Mouse (Mus musculus) erythroblast, embryonic 14.5 days (primary cell): Measurements from ENCODE around the gene Ccdc116. TPM values are rescaled to one million over a fixed set of nuclear protein-coding genes. Genes with fewer than 3 reads are reported as not detected.
"Not testable (repeated sequence)": the region's sequence is repeated elsewhere in the genome, so short reads cannot be mapped to it uniquely, and the experiment has no call there.

Experiments used
- H3K27me3 ChIP-seq: 2 replicates; pipeline ENCODE4 v1.6.1; 2012; ENCODE audit warnings: inconsistent platforms; ENCODE audit not compliant: control insufficient read depth
- H3K36me3 ChIP-seq: 2 replicates; pipeline ENCODE4 v1.6.1; 2012; ENCODE audit warnings: mild to moderate bottlenecking, inconsistent platforms; ENCODE audit not compliant: control insufficient read depth
- H3K4me1 ChIP-seq: 2 replicates; pipeline ENCODE4 v1.6.1; 2012; ENCODE audit warnings: inconsistent platforms; ENCODE audit not compliant: control insufficient read depth
- H3K4me3 ChIP-seq: replicated peaks from 2 replicates; pipeline ENCODE3; 2012; ENCODE audit warnings: moderate library complexity, mild to moderate bottlenecking, inconsistent platforms
- H3K9me3 ChIP-seq: 2 replicates; pipeline ENCODE4 v1.6.1; 2012; ENCODE audit warnings: low read length, inconsistent platforms, mixed read lengths; ENCODE audit not compliant: control insufficient read depth
- GATA1 ChIP-seq: IDR thresholded peaks from 2 replicates; pipeline ENCODE4 v1.6.1; 2012; ENCODE audit warnings: low read length, inconsistent platforms, mixed read lengths
- TAL1 ChIP-seq: IDR thresholded peaks from 3 replicates; pipeline ENCODE4 v1.6.1; 2012; ENCODE audit warnings: low read length, inconsistent platforms, mixed read lengths
- polyA plus RNA-seq: library from polyadenylated mRNA; stranded (reverse); fragments of >175 nt; gene quantifications from 2 replicates; pipeline ENCODE4 v1.2.3, GENCODE M21; 2012

Gene Ccdc116
- polyA plus RNA-seq, result 0.02 and 0.03 TPM in 2 replicates

DNA sequence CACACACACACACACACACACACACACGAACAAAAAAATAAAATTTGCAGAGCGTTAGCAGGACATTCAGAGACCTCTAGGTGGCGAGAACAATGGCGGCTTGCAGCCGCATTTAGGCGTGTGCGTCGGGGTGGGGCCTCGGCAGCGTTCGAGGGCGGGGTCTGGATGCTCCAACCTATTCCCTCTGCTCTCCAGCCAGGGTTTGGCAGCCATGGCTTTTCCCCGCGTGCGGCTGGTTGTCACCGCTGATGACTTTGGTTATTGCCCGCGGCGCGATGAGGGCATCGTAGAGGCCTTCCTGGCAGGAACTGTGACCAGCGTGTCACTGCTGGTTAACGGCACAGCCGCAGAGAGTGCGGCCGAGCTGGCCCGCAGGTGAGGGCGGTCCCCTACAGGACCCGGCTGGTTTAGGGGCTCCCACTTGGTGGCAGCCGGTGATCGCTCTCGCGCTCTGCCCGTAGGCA lies at the start of gene Ccdc116:
Gene Ccdc116, minus strand, starts transcription at position 458 of the 464 bp plus-strand sequence.
- peaks cover 12% of the 10 kb centered on the region for H3K36me3 ChIP-seq
- no peaks in the 10 kb centered on the region for H3K9me3 ChIP-seq
- H3K27me3 ChIP-seq, result peaks cover 8% of the 10 kb centered on the region
- no peak for TF ChIP-seq TAL1
- no peak for TF ChIP-seq GATA1
- peak within 1 kb of the TSS; percentile 66 for H3K4me3 ChIP-seq
- peaks cover 23% of the 10 kb centered on the region for H3K4me1 ChIP-seq

DNA sequence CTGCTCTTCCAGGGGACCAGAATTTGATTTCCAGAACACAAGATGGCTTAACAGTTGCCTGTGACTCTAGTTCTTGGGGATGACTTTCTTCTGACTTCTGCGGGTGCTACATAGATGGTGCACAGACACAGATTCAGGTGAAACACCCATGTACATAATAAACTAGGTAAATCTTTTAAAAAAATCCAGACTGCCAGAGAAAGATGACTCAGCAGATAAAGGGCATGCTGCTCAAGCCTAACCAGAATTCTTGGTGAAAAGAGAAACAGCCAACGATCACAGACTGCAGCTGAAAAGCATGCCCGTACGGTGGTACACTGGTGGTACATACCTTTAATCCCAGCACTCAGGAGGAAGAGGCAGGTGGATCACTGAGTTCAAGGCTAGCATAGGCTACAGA lies 46.8 kb upstream of the Ccdc116 start:
- Histone ChIP-seq H3K27me3 (no peaks in the 10 kb centered on the region), H3K36me3 (peaks cover 59% of the 10 kb centered on the region), H3K4me1 (peaks cover 23% of the 10 kb centered on the region), H3K4me3 (no peak overlapping the region), H3K9me3 (peaks cover 3% of the 10 kb centered on the region)
- TF ChIP-seq GATA1 (no peak), TAL1 (no peak)

DNA sequence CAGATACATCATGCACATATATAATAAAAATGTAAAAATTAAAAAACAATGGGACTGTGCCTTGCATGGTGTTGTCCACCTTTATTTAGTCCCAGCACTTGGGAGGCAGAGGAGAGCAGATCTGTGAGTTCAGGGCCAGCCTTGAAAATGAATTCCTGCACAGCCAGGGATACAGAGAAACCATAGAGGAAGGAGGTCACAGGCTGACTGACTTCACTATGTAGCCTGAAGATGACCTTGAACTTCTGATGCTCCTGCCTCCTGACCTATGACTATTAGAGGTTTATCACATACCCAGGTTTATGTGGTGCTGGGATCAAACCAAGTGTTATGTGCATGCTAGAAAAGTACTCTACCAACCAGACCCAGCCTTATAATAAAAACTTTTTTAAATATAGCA lies 38.4 kb upstream of the Ccdc116 start:
- H3K27me3 ChIP-seq, result no peaks in the 10 kb centered on the region
- H3K9me3 ChIP-seq, result peaks cover 3% of the 10 kb centered on the region
- no peak overlapping the region for H3K4me3 ChIP-seq
- H3K36me3 ChIP-seq, result peaks cover 47% of the 10 kb centered on the region
- TF ChIP-seq GATA1, result no peak
- TF ChIP-seq TAL1, result no peak
- H3K4me1 ChIP-seq, result peaks cover 3% of the 10 kb centered on the region

DNA sequence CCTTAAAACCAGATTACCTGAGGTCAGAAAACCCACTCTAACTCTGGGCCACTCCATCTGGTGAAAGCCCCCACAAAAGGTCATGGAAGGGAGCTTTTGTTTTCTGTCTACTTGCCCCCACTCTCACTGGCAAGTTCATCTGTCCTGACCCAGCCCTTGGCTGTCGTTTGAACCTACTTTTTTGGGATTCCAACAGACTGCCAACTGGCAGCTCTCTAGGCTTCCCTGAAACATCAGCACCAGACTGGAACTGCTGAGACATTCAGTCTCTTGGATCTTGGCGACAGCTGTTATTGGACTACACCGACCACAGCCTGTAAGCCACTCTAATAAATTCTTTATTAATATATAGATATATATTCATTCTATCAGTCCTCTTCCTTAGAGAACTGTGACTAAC lies 36.0 kb upstream of the Ccdc116 start:
- Histone ChIP-seq H3K4me1 (peaks cover 2% of the 10 kb centered on the region), H3K9me3 (no peaks in the 10 kb centered on the region), H3K36me3 (peaks cover 47% of the 10 kb centered on the region), H3K4me3 (no peak overlapping the region), H3K27me3 (no peaks in the 10 kb centered on the region)
- TF ChIP-seq GATA1, result no peak
- TF ChIP-seq TAL1, result no peak

DNA sequence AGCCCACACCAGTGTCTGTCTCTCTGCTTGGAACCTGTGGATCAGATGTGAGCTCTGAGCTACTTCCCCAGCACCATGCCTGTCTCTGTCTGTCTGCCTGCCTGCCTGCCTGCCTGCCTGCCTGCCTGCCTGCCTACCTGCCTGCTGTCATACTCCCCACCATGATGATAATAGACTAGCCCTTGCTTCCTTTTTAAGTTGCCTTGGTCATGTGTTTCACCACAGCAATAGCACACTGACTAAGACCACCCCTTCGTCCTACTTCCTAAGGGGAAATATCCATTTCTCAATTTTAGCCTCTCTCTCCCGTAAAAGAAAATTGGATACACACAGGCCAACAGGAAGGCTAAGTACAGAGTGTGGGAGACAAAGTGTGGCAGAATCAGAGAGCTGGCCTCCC lies 35.1 kb upstream of the Ccdc116 start:
- Histone ChIP-seq H3K36me3 (peaks cover 47% of the 10 kb centered on the region), H3K4me3 (no peak overlapping the region), H3K27me3 (no peaks in the 10 kb centered on the region), H3K4me1 (peaks cover 6% of the 10 kb centered on the region), H3K9me3 (no peaks in the 10 kb centered on the region)
- no peak for TF ChIP-seq TAL1
- TF ChIP-seq GATA1, result no peak

DNA sequence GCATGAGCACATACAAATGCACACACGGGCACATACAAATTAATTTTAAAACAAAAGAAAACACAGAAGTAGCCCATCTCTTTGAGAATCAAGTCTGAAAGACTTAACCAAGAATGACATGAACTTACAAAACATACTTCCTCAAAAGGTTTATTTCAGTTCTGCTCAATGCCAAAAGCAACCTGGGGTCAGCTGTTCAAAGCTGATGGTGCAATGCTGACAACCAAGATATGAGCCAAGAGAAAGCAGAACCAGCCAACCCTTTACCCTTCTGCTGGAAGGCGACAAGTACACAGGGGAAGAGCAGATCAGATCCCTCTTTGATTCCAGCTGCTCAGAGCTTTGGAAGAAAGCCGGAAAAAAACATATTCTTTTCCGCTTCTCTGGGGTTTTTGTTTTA lies 34.4 kb upstream of the Ccdc116 start:
- Histone ChIP-seq H3K9me3 (no peaks in the 10 kb centered on the region), H3K4me3 (no peak overlapping the region), H3K4me1 (peaks cover 6% of the 10 kb centered on the region), H3K27me3 (no peaks in the 10 kb centered on the region), H3K36me3 (peaks cover 48% of the 10 kb centered on the region)
- no peak for TF ChIP-seq GATA1
- TF ChIP-seq TAL1, result no peak

DNA sequence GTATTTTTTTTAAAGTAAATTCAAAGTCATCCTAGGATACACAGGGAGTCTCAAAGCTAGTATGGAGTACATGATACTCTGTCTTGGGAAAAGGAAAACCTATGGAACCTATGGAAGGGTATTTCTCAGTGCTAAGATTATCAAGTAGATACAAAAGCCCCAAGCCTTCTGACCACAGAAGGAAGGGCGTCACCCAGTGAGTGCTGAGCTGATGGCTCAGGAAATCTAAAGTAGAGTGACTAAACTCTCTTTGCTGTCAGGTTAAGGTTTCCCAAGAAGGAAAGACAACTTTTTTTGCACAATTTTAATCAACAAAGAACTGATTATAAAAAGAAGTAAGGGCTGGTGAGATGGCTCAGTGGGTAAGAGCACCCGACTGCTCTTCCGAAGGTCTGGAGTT lies 32.7 kb upstream of the Ccdc116 start:
- Histone ChIP-seq H3K36me3 (peaks cover 48% of the 10 kb centered on the region), H3K4me3 (no peak overlapping the region), H3K4me1 (peaks cover 8% of the 10 kb centered on the region), H3K9me3 (no peaks in the 10 kb centered on the region), H3K27me3 (no peaks in the 10 kb centered on the region)
- no peak for TF ChIP-seq TAL1
- no peak for TF ChIP-seq GATA1

DNA sequence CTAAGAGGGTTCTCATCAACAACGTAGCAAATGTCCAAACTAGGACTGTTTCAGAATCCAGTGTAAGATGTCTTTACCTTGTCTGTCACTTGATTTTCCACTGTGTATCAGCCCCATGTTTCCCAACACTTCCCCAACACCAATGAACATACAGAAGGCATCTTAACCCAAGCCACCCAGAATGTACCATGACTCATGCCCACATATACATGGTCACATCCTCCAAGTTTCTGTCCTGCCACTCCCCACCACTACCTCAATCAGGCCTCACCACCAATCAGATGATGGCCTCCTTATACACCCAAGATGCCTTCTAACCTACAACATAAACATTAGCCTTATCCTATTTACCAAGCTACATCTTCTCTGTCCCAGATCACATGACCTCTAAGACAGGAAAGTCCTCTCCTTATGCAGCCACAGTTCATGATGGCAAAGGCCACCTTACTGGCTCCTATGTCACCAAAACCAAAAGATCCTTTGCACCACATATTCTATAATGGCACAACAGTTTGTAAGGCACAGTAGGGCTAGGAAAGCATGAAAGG lies 30.7 kb upstream of the Ccdc116 start:
- Histone ChIP-seq H3K4me1 (peaks cover 8% of the 10 kb centered on the region), H3K36me3 (peaks cover 62% of the 10 kb centered on the region), H3K27me3 (no peaks in the 10 kb centered on the region), H3K4me3 (no peak overlapping the region), H3K9me3 (no peaks in the 10 kb centered on the region)
- no peak for TF ChIP-seq GATA1
- no peak for TF ChIP-seq TAL1

DNA sequence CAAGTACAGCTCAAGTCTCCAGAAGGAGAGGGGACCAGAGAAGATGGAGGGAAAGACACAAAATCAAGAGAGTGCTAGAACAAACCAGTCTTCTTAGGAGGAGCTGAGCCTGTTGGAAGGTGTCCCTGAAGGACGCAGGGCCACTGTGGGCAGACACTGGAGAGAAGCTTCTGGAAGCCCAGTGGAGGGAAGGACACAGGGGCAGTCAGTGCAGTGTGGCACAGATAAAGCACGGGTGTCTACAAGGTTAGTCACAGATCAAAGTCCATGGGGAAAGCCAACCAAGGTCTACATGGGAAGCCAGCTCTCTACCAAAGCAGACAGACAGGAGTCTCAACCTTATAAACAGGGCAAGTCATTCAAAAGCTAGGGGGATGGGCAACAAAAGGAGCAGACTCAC lies 28.7 kb upstream of the Ccdc116 start:
- H3K4me1 ChIP-seq, result peaks cover 7% of the 10 kb centered on the region
- H3K36me3 ChIP-seq, result peaks cover 74% of the 10 kb centered on the region
- TF ChIP-seq GATA1 (no peak), TAL1 (no peak)
- H3K27me3 ChIP-seq, result no peaks in the 10 kb centered on the region
- H3K9me3 ChIP-seq, result no peaks in the 10 kb centered on the region
- no peak overlapping the region for H3K4me3 ChIP-seq

DNA sequence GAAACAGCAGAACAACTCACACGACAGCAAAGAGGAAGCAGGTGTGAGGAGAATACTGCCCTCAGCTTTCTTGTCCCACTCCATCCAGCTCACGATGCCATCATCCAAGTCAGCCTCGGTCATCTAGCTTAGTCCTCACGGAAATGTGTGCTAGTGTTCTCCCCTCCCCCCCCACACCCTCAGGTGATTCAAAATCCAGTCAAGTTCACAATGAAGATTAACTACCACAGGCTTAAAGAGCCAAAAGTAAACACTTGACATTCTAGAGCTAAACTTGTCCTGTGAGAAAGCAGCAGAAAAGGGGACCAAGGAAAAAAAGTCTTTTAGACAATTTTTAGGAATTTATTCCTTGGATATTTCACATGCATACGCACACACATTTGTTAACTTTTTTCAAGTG lies 21.0 kb upstream of the Ccdc116 start:
- TF ChIP-seq TAL1 (no peak), GATA1 (no peak)
- H3K9me3 ChIP-seq, result no peaks in the 10 kb centered on the region

DNA sequence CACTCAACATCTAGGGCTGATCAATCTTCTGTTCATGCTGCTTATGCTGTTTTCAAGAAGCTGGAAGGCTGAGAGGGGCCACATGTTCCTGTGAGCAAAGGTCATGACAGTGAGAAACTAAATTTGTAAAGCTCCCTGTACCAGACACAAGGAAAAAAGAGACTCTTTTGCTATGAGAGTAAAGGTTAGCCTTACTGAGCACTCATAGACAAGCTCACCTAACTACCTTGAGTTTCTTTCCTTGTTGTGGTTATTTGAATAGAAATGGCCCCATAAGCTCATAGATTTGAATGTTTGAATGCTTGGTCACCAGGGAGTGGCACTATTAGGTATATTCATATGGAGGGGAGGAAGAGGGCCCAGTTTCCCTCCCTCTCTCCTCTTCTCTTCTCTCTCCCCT lies 20.1 kb upstream of the Ccdc116 start:
- no peak for TF ChIP-seq TAL1
- Histone ChIP-seq H3K27me3 (no peaks in the 10 kb centered on the region), H3K4me3 (no peak overlapping the region), H3K36me3 (peaks cover 90% of the 10 kb centered on the region), H3K4me1 (no peaks in the 10 kb centered on the region), H3K9me3 (no peaks in the 10 kb centered on the region)

More for the DNA sequence above, 21.0 kb upstream of the Ccdc116 start:
- Histone ChIP-seq H3K4me3 (no peak overlapping the region), H3K4me1 (no peaks in the 10 kb centered on the region), H3K36me3 (peaks cover 92% of the 10 kb centered on the region), H3K27me3 (no peaks in the 10 kb centered on the region)

DNA sequence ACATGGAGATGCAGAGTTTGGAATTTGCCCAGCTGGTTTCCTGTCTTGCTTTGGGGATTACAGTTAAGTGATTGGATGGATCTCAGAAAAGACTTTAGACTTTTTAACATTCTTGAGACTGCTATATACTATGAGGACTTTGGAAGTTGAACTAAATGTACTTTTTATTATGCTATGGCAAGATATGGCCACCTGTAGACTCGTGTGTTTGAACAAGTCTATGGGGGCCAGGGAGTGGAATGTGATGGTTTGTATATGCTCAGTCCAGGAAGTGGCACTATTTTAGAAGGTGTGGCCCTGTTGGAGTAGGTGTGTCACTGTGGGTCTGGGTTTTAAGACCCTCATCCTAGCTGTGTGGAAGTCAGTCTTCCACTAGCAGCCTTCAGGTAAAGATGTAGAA lies 18.4 kb upstream of the Ccdc116 start:
- H3K27me3 ChIP-seq, H3K4me3 ChIP-seq, H3K4me1 ChIP-seq, H3K9me3 ChIP-seq: not testable (repeated sequence)
- peaks cover 84% of the 10 kb centered on the region for H3K36me3 ChIP-seq
